Mouse (Mus musculus): ENCODE results near the gene Gm2888. TPM values are rescaled to one million over a fixed set of nuclear protein-coding genes. Genes with fewer than 3 reads are reported as not detected.
"Not testable (repeated sequence)": the region's sequence is repeated elsewhere in the genome, so short reads cannot be mapped to it uniquely, and the experiment has no call there.

Gm2888 gene
- total RNA-seq (2014; rRNA removed) (not detected in 2 replicates), polyA plus RNA-seq (2012; rRNA removed) (not detected in 2 replicates)

DNA sequence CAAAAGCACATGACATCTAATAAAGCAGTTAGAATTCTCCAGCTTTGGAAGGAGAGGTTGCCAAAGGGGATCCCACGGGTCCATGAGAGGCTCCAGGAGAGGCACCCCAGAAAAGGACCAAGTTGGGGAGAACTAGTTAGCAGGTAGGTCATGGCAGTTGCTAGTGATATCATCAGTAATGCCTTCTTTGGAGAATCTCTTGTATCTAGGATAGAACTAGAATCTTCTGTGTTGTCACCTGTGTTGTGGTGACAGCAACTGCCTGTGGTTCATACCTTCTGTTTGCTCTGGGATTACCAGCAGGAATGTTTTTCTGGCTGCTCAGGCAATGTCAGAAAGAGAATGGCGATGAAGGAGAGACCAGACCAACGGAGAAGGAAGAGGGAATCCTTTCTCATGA lies at the start of gene Gm2888:
Gene Gm2888 (plus strand): TSS at position 301 of the 400 bp plus-strand sequence.
- not testable (repeated sequence) for H3K4me1 ChIP-seq (ENCODE audit: control insufficient read depth, insufficient read depth, low read length); H3K27me3 ChIP-seq (ENCODE audit: control insufficient read depth, insufficient read depth, low read length); H3K79me2 ChIP-seq (ENCODE audit: control insufficient read depth, insufficient read depth, low read length); H3K9ac ChIP-seq (ENCODE audit: low read depth, low read length); H3K27ac ChIP-seq (replicated peaks; ENCODE audit: insufficient read depth, low read depth, low read length); H3K4me3 ChIP-seq (ENCODE audit: insufficient read depth, low read depth, low read length); H3K36me3 ChIP-seq (ENCODE audit: control insufficient read depth, insufficient read depth, low read length); DNase-seq (ENCODE audit: extremely low read depth, low read depth, low spot score)
- WGBS, result 73% methylated on average over 3 of the region's 3 CpGs

DNA sequence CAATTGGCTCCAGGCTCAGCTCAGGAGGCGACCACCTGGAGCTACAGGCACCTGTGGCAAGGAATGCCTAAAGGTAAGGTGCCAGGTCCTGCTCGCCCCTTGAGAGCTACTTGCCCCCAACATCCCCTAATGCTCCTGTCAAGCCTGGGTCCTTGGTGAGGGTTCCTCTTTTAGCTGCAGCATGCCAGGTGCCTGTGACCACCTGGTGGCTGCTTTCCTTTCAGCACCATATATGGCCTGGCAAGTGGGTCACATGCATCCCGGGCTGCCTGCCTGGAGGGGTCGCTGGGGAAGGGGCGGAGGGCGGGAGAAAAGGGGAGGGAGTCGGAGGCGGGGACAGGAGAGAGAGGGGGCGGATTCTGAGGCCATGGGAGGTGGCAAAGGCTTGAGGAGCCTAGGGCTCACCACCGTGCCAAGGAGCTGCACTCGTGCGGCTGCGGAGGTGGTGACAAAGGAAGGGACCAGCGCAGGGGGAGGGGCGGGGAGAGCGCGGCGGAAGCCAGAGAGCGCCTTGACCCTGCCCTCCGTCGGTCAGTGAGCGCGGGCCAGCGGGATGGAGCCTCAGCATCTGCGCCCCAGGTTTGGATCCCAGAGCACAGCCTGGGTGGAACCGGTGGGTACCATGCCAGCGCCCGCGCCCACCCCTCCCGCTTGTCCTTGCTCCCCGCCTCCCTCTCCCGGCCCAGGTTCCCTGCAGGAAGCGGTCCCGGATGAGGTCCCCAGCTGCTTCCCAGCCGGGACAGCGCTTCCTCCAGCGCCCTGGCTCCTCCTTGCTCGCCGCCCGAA lies 19.1 kb downstream of the Gm2888 start, which contains the start of gene Gm2897:
Gene Gm2897 (plus strand): TSS at position 559 of the 786 bp plus-strand sequence.
- not testable (repeated sequence) for H3K36me3 ChIP-seq (ENCODE audit: control insufficient read depth, insufficient read depth, low read length); H3K27me3 ChIP-seq (ENCODE audit: control insufficient read depth, insufficient read depth, low read length); H3K79me2 ChIP-seq (ENCODE audit: control insufficient read depth, insufficient read depth, low read length); H3K4me1 ChIP-seq (ENCODE audit: control insufficient read depth, insufficient read depth, low read length); DNase-seq (ENCODE audit: extremely low read depth, low read depth, low spot score); H3K27ac ChIP-seq (replicated peaks; ENCODE audit: insufficient read depth, low read depth, low read length)
- WGBS, result 7% methylated on average over 36 of the region's 40 CpGs
- peak within 1 kb of the TSS; percentile 55; the same call in 1 of the 2 replicates for H3K4me3 ChIP-seq (ENCODE audit: insufficient read depth, low read depth, low read length)
- 0 out of 2 replicates have a peak within 1 kb of the TSS, but pooled peaks have one; percentile 56 for H3K9ac ChIP-seq (ENCODE audit: low read depth, low read length)

DNA sequence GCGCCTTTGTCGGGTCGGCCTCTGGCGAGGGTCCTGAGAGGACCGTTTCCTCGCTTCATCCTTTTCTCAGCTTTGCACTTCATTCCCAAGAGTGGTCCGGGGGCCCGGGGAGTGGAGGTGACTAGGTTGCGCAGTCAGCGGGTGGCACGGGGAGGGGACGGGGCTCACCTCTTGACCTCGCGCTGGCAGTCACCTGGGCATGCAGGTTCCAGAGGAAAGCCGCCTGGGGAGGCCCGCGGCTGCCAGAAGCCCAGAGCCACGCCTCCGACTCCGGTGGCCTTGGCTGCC lies 19.7 kb downstream of the Gm2888 start:
- not testable (repeated sequence) for H3K79me2 ChIP-seq (ENCODE audit: control insufficient read depth, insufficient read depth, low read length); H3K36me3 ChIP-seq (ENCODE audit: control insufficient read depth, insufficient read depth, low read length); H3K4me1 ChIP-seq (ENCODE audit: control insufficient read depth, insufficient read depth, low read length); H3K27ac ChIP-seq (replicated peaks; ENCODE audit: insufficient read depth, low read depth, low read length); H3K27me3 ChIP-seq (ENCODE audit: control insufficient read depth, insufficient read depth, low read length)
- Histone ChIP-seq H3K4me3 (ENCODE audit: insufficient read depth, low read depth, low read length) (peak overlapping the region; percentile 55; the same call in 1 of the 2 replicates), H3K9ac (ENCODE audit: low read depth, low read length) (0 out of 2 replicates have a peak overlapping the region, but pooled peaks have one; percentile 56)
- 4% methylated on average over 20 of the region's 20 CpGs for WGBS
- DNase-seq (ENCODE audit: extremely low read depth, low read depth, low spot score), result peak; percentile 48

GRCm38 (mm10) chr14:3050087-3050486 lies 20.3 kb downstream of the Gm2888 start:
- WGBS, result 6% methylated on average over 4 of the region's 8 CpGs
- DNase-seq (ENCODE audit: extremely low read depth, low read depth, low spot score), result not testable (repeated sequence)

More at GRCm38 (mm10) chr14:3050087-3050486, 20.3 kb downstream of the Gm2888 start:
- not testable (repeated sequence) for H3K79me2 ChIP-seq (ENCODE audit: control insufficient read depth, insufficient read depth, low read length); H3K4me1 ChIP-seq (ENCODE audit: control insufficient read depth, insufficient read depth, low read length); H3K36me3 ChIP-seq (ENCODE audit: control insufficient read depth, insufficient read depth, low read length); H3K27ac ChIP-seq (replicated peaks; ENCODE audit: insufficient read depth, low read depth, low read length); H3K27me3 ChIP-seq (ENCODE audit: control insufficient read depth, insufficient read depth, low read length); H3K4me3 ChIP-seq (ENCODE audit: insufficient read depth, low read depth, low read length); H3K9ac ChIP-seq (ENCODE audit: low read depth, low read length)

Other genes with a start within 250 kb of the Gm2888 start
- gene Gm2897, start 19.3 kb downstream of the Gm2888 start, total RNA-seq (2014; rRNA removed), result 0.13 TPM in 1 of 2 replicates, not detected in the other
- not detected in 2 replicates for gene Gm2897, start 19.3 kb downstream of the Gm2888 start, polyA plus RNA-seq (2012; rRNA removed)
- gene Gm10340, start 104.0 kb downstream of the Gm2888 start, total RNA-seq (2014; rRNA removed), result not detected in 2 replicates
- not detected in 2 replicates for gene Gm10340, start 104.0 kb downstream of the Gm2888 start, polyA plus RNA-seq (2012; rRNA removed)
- gene Gm5795, start 158.3 kb downstream of the Gm2888 start, total RNA-seq (2014; rRNA removed), result not detected in 2 replicates
- gene Gm5795, start 158.3 kb downstream of the Gm2888 start, polyA plus RNA-seq (2012; rRNA removed), result not detected in 2 replicates
- gene D830030K20Rik, start 178.5 kb downstream of the Gm2888 start, total RNA-seq (2014; rRNA removed), result not detected in 2 replicates
- gene D830030K20Rik, start 178.5 kb downstream of the Gm2888 start, polyA plus RNA-seq (2012; rRNA removed), result 0.05 TPM in 1 of 2 replicates, not detected in the other